Mouse (Mus musculus): ENCODE measurements at regions not wholly inside any gene's neighbourhood (a gene's known extent, or its start where the extent isn't known, plus 50 kb on each side); places are given as distances from the start of the nearest gene placed in this dataset.
"Not testable (repeated sequence)": the region's sequence is repeated elsewhere in the genome, so short reads cannot be mapped to it uniquely, and the experiment has no call there.

GRCm38 (mm10) chr12:115008434-115008833, 1039.1 kb upstream of the Zfp386 start:
- peaks cover 23% of the 10 kb centered on the region for H3K9me3 ChIP-seq
- no peak overlapping the region for H3K4me3 ChIP-seq (replicated peaks)
- H3K4me2 ChIP-seq (replicated peaks), result no peak overlapping the region
- no peaks in the 10 kb centered on the region for H3K27me3 ChIP-seq
- ATAC-seq, result no peak
- H3K36me3 ChIP-seq, result no peaks in the 10 kb centered on the region
- H3K27ac ChIP-seq, result no peak overlapping the region
- no peak overlapping the region for H3K9ac ChIP-seq (replicated peaks)
- no peaks in the 10 kb centered on the region for H3K4me1 ChIP-seq (replicated peaks)
- 61% methylated on average over 2 of the region's 2 CpGs for WGBS

DNA sequence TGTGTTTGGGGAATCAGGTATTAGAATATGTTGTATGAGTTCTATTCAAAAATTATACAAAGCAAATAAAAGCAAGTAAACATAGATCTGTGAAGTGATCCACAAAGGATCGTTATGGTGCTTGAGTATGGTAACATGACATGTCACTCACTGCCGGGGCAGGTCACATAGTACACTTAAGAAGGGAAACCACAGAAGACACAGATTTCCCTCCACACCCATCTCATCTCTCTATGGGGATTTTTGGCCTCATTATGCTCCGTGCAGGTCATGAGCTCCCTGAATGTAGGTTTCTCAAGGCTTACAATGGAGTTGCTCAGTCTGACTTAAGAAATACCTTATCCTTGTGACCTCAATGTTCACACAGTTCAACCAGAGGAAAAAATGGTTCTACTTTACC, 1034.8 kb upstream of the Zfp386 start:
- no peaks in the 10 kb centered on the region for H3K4me1 ChIP-seq (replicated peaks)
- no peaks in the 10 kb centered on the region for H3K36me3 ChIP-seq
- H3K27ac ChIP-seq, result no peak overlapping the region
- no peak overlapping the region for H3K4me3 ChIP-seq (replicated peaks)
- H3K9ac ChIP-seq (replicated peaks), result no peak overlapping the region
- 86% methylated on average over 3 of the region's 3 CpGs for WGBS
- H3K9me3 ChIP-seq, result peaks cover 17% of the 10 kb centered on the region
- ATAC-seq, result no peak
- H3K27me3 ChIP-seq, result no peaks in the 10 kb centered on the region
- H3K4me2 ChIP-seq (replicated peaks), result no peak overlapping the region

DNA sequence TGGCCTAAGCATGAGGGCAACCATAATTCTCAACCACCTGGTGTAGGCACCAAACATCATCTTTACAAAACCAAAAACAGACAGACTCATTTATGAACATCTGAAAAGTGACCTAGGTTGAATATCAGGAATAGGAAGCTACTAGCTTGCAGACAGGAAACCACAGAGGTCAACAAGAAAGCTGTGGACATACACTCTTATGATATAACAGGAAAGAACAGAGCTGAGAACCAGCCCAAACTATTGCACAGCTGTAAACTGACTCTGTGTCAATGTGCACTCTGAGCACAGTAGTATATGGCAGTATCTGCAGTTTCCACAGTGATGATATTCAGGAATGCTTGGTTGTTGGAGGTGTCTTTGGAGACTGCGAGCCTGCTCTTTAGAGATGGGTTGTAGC, 1023.8 kb upstream of the Zfp386 start:
- Histone ChIP-seq H3K4me1 (replicated peaks) (no peaks in the 10 kb centered on the region), H3K9ac (replicated peaks) (no peak overlapping the region), H3K4me3 (replicated peaks) (no peak overlapping the region), H3K4me2 (replicated peaks) (no peak overlapping the region), H3K36me3 (no peaks in the 10 kb centered on the region), H3K9me3 (peaks cover 24% of the 10 kb centered on the region), H3K27ac (no peak overlapping the region), H3K27me3 (no peaks in the 10 kb centered on the region)
- WGBS, result 89% methylated on average over 1 of the region's 1 CpGs
- no peak for ATAC-seq

DNA sequence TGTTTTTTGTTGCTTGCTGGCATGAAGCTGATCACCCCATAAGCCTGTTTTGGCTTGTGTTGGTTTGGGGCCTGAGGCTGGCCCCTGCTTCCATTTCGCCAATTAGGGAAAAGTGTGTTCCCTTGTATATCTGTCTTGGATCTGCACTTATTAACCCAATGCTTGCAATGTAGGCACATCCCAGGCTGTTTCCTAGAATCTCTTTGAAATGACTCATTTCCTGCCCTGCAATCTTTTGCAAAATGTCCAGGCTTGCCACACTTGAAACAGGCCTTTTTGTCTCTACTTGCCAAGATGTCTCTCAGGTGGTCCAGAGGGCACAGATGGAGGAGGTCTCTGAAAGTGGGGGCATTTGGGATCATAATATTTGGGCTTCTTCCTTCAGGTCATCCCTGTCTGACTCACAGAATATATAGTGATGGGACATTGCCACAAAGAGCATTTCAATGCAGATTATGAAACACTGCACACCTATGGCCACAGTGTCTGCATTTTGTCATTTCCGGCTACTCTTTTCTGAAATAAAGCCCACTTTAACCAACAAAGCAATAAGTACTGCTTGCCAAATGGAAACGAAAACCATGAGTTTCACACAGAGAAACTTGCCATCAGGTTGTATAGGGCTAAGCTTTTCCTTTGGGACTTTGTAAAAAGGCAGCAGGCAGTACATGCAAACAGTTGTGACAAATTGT, 1012.9 kb upstream of the Zfp386 start:
- Histone ChIP-seq H3K4me3 (replicated peaks) (no peak overlapping the region), H3K27ac (no peak overlapping the region), H3K4me2 (replicated peaks) (no peak overlapping the region), H3K9ac (replicated peaks) (no peak overlapping the region), H3K36me3 (no peaks in the 10 kb centered on the region), H3K9me3 (peaks cover 38% of the 10 kb centered on the region), H3K4me1 (replicated peaks) (no peaks in the 10 kb centered on the region), H3K27me3 (no peaks in the 10 kb centered on the region)
- 78% methylated on average over 3 of the region's 3 CpGs for WGBS
- ATAC-seq, result no peak

DNA sequence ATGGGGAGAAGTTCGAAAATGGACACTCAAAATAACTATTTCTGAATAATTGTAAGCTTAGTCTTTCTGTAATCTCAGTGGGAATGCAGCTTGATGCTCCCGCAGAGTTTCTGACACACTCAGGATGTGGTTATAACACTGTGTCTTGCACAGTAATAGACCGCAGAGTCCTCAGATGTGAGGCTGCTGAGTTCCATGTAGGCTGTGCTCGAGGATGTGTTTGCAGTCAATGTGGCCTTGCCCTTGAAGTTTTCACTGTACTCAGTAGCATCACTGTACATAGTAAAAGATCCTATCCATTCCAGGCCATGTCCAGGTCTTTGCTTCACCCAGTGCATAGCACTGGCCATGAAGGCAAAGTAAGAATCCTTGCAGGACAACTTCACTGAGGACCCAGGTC, 992.4 kb upstream of the Zfp386 start:
- 79% methylated on average over 4 of the region's 4 CpGs for WGBS
- no peak for ATAC-seq

GRCm38 (mm10) chr12:115059954-115060353, 987.6 kb upstream of the Zfp386 start:
- peaks cover 20% of the 10 kb centered on the region for H3K9me3 ChIP-seq
- not testable (repeated sequence) for H3K27ac ChIP-seq; H3K4me2 ChIP-seq (replicated peaks); H3K4me3 ChIP-seq (replicated peaks); H3K9ac ChIP-seq (replicated peaks); H3K27me3 ChIP-seq; H3K36me3 ChIP-seq; ATAC-seq; H3K4me1 ChIP-seq (replicated peaks)

More for the DNA sequence above, 992.4 kb upstream of the Zfp386 start:
- Histone ChIP-seq H3K9me3 (peaks cover 22% of the 10 kb centered on the region), H3K4me2 (replicated peaks) (no peak overlapping the region), H3K4me3 (replicated peaks) (no peak overlapping the region), H3K27me3 (no peaks in the 10 kb centered on the region), H3K27ac (no peak overlapping the region), H3K36me3 (no peaks in the 10 kb centered on the region), H3K4me1 (replicated peaks) (no peaks in the 10 kb centered on the region), H3K9ac (replicated peaks) (no peak overlapping the region)

GRCm38 (mm10) chr12:115067251-115067650, 980.3 kb upstream of the Zfp386 start:
- Histone ChIP-seq H3K36me3 (no peaks in the 10 kb centered on the region), H3K9me3 (peaks cover 8% of the 10 kb centered on the region; the same call in 1 of the 2 replicates), H3K4me1 (replicated peaks) (no peaks in the 10 kb centered on the region), H3K4me2 (replicated peaks) (no peak overlapping the region), H3K27me3 (no peaks in the 10 kb centered on the region), H3K9ac (replicated peaks) (no peak overlapping the region), H3K4me3 (replicated peaks) (no peak overlapping the region), H3K27ac (no peak overlapping the region)
- 82% methylated on average over 2 of the region's 2 CpGs for WGBS
- no peak for ATAC-seq

DNA sequence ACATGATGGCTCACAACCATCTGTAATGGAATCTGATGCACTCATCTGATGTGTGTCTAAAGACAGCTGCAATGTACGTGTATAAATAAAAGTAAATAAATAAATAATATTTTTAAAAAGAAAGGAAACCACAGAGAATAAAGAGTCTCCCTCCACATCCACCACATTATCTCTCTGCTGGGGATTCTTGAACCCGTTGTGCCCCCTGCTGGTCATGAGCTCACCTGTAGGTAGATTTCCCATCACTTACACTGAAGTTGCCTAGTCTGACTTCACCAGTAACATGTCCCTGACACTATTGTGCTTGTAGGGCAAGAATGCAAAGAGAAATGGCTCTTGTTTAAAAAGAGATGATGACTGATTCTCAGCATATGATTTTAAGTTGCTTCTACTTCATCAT, 956.1 kb upstream of the Zfp386 start:
- H3K4me2 ChIP-seq (replicated peaks); H3K9me3 ChIP-seq; H3K4me1 ChIP-seq (replicated peaks); H3K27ac ChIP-seq; H3K4me3 ChIP-seq (replicated peaks); ATAC-seq; H3K36me3 ChIP-seq; H3K27me3 ChIP-seq; H3K9ac ChIP-seq (replicated peaks): not testable (repeated sequence)
- WGBS, result 76% methylated on average over 2 of the region's 2 CpGs

DNA sequence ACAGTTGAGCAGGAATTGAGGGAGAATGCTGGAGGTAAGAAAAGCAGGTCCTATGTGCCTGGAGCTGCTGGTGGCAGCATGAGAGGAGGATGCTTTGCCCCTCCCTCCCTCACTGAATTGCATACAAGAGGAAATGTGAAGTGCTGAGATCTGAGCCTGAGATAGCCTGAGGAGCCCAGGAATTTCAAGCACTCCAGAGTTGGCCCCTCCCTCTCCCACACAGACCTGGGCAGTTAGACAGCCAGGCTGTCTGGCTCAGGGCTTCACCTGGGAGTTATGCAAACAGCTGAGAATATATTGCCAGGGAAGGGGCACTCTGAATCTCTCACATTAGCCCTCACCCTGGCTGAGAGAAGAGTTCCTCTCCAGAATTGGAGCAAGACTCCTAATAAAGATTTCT, 937.8 kb upstream of the Zfp386 start:
- Histone ChIP-seq H3K27me3 (no peaks in the 10 kb centered on the region), H3K4me3 (replicated peaks) (no peak overlapping the region), H3K4me1 (replicated peaks) (no peaks in the 10 kb centered on the region), H3K9ac (replicated peaks) (no peak overlapping the region), H3K36me3 (no peaks in the 10 kb centered on the region), H3K4me2 (replicated peaks) (no peak overlapping the region), H3K9me3 (peaks cover 10% of the 10 kb centered on the region), H3K27ac (no peak overlapping the region)
- no peak for ATAC-seq

DNA sequence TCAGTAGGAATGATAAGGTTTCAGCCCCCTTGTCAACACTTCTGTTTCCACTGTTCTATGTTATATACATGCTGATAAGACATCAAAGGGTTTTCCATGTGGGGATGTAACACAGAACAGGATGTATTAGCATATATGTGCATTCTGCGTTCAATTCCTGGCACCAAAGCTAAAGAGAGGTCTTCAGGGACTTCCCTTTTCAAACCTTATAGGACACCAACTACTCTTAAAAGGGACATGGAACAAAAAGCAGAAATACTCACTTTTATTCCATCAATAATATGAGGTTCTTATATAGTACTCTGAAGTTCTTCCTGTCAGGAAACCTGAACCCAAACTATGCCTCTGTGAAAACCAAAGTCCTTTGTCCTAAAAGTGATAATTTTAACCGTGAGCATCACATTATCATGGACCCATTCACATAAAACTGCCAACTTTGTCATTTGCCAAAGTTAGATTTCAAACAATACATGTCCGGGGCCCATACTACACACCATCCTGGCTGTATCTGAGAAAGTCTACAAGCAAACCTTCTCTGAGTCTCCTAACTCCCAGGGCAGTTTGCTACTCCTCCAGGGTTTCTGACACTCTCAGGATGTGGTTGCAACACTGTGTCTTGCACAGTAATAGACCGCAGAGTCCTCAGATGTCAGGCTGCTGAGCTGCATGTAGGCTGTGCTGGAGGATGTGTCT, 928.2 kb upstream of the Zfp386 start:
- whole genome bisulfite sequencing, result 77% methylated on average over 4 of the region's 4 CpGs
- H3K36me3 ChIP-seq; H3K27ac ChIP-seq; H3K27me3 ChIP-seq; H3K4me3 ChIP-seq (replicated peaks); H3K9ac ChIP-seq (replicated peaks); H3K4me2 ChIP-seq (replicated peaks); H3K4me1 ChIP-seq (replicated peaks); ATAC-seq: not testable (repeated sequence)
- peaks cover 11% of the 10 kb centered on the region for H3K9me3 ChIP-seq

DNA sequence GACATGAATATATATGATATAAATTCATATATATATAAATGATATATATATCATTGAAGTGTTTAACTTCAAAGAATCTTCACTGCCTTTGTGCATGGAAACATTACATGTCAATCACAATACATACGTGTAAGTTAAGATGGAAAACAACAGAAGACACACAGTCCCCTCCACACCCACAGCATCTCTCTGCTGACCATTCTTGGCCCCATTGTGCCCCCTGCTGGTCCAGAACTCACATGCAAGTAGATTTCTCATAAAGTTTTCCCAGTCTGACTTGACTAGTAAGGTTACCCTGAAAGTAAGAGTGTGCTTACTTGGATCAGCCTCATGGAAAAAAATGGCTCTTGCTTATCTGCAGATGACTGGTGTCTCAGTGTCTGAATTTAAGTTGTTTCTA, 926.3 kb upstream of the Zfp386 start:
- peaks cover 10% of the 10 kb centered on the region for H3K9me3 ChIP-seq
- no peak for ATAC-seq
- WGBS, result 76% methylated on average over 1 of the region's 1 CpGs
- H3K9ac ChIP-seq (replicated peaks), result no peak overlapping the region
- no peak overlapping the region for H3K4me3 ChIP-seq (replicated peaks)
- H3K4me1 ChIP-seq (replicated peaks), result no peaks in the 10 kb centered on the region
- H3K4me2 ChIP-seq (replicated peaks), result no peak overlapping the region
- H3K27me3 ChIP-seq, result no peaks in the 10 kb centered on the region
- H3K27ac ChIP-seq, result no peak overlapping the region
- H3K36me3 ChIP-seq, result no peaks in the 10 kb centered on the region

GRCm38 (mm10) chr12:115121899-115122298, 925.6 kb upstream of the Zfp386 start:
- no peak for ATAC-seq
- no peak overlapping the region for H3K4me2 ChIP-seq (replicated peaks)
- H3K4me1 ChIP-seq (replicated peaks), result no peaks in the 10 kb centered on the region
- no peaks in the 10 kb centered on the region for H3K36me3 ChIP-seq
- no peak overlapping the region for H3K9ac ChIP-seq (replicated peaks)
- no peaks in the 10 kb centered on the region for H3K27me3 ChIP-seq
- no peak overlapping the region for H3K4me3 ChIP-seq (replicated peaks)
- no peak overlapping the region for H3K27ac ChIP-seq
- H3K9me3 ChIP-seq, result peaks cover 15% of the 10 kb centered on the region

DNA sequence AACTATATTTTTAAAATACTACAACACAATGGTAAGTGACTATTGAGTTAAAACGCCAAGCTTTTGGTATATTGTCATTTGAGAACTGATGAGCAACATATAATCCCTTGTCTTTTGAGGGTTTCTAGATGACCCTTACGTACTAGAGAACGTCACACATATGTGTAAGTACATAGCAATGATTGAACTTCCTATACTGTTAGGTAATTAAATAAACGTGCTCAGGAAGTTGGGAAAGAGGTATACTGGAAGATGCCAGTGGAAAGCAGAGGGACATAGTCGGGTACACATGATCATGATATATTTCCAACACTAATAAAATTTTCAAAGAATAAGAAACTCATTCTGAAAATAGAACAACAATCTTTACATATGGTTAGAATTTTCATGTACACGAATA, 914.6 kb upstream of the Zfp386 start:
- 77% methylated on average over 5 of the region's 6 CpGs for WGBS
- not testable (repeated sequence) for H3K9me3 ChIP-seq; H3K27me3 ChIP-seq; H3K27ac ChIP-seq; H3K9ac ChIP-seq (replicated peaks); H3K36me3 ChIP-seq; H3K4me3 ChIP-seq (replicated peaks); H3K4me1 ChIP-seq (replicated peaks); ATAC-seq; H3K4me2 ChIP-seq (replicated peaks)
